Mouse (Mus musculus) ovary, postnatal 36 days (tissue): Measurements from ENCODE around the gene Dnajc4.
"Not testable (repeated sequence)": the region's sequence is repeated elsewhere in the genome, so short reads cannot be mapped to it uniquely, and the experiment has no call there.

Experiments used
- DNase-seq: peaks from one replicate; pipeline ENCODE4 v3.0.0; 2022; ENCODE audit warnings: low spot score, mixed read lengths

Gene Dnajc4

DNA sequence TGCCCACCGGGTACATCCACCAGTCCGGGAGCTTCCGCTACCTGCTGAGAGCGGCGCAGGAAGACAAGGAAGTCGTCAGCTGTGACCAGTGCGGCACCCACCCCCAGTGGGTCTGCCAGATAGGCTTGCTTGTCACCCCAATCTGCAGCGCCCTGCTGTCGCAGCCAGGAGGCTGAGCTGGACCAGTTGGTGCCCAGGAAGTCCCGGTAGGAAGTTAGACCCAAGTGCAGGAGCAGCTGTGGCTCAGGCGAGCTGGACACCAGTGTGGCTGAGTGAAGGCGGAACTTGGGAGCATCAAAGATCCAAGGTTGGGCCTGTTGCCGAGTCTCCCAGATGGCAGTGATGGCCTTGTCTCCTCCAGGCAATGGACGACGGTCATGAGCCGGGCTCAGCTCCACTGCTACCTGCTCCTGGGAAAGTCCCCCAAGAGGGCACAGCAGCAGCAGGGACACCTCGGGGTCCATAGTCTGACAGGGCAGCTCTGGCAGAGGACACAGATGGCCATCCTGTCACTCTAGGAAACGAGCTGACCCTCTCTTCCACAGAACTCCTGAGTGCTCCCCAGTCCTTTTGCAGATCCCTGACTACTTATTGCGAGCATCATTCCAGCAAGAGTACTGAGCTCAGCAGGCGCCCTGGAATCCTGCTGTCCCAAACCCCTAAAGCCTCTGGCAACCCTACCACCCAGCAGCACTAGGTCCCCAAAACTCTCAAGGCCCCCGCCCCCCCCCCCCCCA, 3.1 kb upstream of the Dnajc4 start:
- DNase-seq, result no peak

GRCm38 (mm10) chr19:6994489-6994888, 2.1 kb upstream of the Dnajc4 start:
- DNase-seq, result no peak

GRCm38 (mm10) chr19:6994002-6994401, 1.6 kb upstream of the Dnajc4 start:
- DNase-seq, result no peak

GRCm38 (mm10) chr19:6993011-6993770, 819 bp upstream of the Dnajc4 start:
- DNase-seq, result no peak

GRCm38 (mm10) chr19:6991166-6991565, 1.2 kb downstream of the Dnajc4 start:
- DNase-seq, result not testable (repeated sequence)

GRCm38 (mm10) chr19:6990712-6991111, 1.7 kb downstream of the Dnajc4 start:
- no peak for DNase-seq

DNA sequence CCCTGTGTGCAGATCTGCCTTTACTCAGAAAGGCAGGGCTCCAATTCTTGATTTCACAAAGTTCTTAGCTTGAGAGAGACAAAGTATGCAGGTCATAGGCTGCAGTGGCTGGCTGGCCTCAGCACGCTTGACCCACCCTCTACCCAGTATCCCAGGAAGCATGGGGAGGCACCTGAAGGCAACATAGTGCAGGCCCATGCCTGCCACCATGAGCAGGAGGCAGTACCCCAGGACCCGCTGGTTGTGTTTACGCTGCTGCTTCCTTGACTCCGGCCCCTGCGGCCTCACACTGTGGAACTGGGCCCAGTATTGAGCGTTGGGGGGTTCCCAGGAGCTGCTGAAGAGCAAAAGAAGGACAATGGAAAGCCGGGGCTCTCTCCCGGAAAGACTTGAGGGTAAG, 3.1 kb downstream of the Dnajc4 start:
- DNase-seq, result no peak

GRCm38 (mm10) chr19:6987904-6988285, 4.5 kb downstream of the Dnajc4 start:
- DNase-seq, result no peak

- peak; percentile 80 for DNase-seq
Measured at GRCm38 (mm10) chr19:6987061-6987903, 5.1 kb downstream of the Dnajc4 start, which contains the start of gene Vegfb. TSS of gene Vegfb (minus strand) at chr19:6987651.

- DNase-seq, result no peak
Measured at GRCm38 (mm10) chr19:6985951-6986708, 6.2 kb downstream of the Dnajc4 start.

- no peak for DNase-seq
Measured at GRCm38 (mm10) chr19:6985300-6985699, 7.1 kb downstream of the Dnajc4 start.

- DNase-seq, result no peak
Measured at GRCm38 (mm10) chr19:6983621-6984020, 8.8 kb downstream of the Dnajc4 start.

DNA sequence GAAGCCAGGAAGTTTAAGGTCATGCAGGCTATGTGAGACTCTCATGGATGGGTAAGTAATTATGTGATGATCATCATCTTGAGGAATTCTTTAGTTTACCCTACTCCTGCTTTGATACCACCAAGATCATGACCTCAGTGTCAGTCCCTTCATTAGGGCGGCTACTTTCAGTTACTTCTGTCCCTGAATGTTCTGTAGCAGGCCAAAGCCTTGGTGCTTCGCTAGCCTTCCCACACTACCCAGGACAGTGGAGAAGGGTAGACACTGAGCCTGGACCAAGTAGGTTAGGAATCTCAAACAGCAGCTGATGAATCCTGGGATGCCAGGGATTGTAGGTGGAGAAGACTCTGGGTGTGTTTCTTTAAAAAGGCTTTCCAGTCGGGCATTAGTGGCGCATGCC, 10.9 kb downstream of the Dnajc4 start:
- no peak for DNase-seq

- DNase-seq, result peak; percentile 99
Measured at GRCm38 (mm10) chr19:6980381-6981093, 11.8 kb downstream of the Dnajc4 start, which contains the start of gene Fkbp2. TSS of gene Fkbp2 (minus strand) at chr19:6980501.

DNA sequence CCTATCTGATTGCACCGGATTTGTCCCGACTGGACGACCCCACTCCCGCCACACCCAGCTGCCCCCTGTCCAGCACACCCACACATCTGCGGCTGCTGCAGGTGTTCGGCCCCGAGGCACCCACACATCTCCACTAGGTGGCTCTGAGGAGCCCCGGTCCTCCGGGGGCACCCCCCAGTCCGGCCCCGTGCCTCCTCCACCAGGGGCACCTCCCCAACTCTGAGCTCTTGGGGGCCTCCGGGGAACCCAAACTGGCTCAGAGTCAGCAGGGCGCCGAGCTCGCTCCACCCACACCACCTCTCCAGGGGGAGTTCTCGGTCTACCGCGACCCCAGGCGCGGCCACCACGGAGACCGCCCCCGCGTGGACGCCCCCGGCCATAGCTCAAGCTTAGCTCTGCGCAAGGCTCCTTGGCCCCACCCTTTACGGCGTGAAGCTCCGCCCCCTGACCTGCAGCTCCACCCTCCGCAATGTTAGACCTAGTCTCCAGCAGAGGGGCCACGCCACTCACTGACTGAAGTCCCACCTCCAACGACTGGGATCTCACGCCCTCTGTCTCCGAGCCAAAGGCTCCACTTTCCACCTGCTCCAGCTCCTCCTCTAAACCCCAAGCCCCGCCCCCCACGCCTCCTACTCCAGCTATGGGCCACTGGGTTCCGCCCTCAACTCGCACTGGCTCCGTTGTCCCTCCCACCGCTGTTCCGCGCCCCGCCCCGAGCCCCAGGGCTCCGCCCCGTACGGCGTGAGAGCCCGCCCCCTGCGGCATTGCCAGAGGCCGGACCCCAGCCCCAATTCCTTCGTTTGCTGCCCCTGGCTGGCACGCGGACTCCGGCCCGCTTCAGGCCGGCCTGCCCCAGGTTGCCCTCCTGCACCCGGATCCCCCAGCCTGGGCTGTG, 12.6 kb downstream of the Dnajc4 start:
- peak; percentile 100 for DNase-seq

- DNase-seq, result peak; percentile 51
Measured at GRCm38 (mm10) chr19:6979001-6979479, 13.3 kb downstream of the Dnajc4 start.

DNA sequence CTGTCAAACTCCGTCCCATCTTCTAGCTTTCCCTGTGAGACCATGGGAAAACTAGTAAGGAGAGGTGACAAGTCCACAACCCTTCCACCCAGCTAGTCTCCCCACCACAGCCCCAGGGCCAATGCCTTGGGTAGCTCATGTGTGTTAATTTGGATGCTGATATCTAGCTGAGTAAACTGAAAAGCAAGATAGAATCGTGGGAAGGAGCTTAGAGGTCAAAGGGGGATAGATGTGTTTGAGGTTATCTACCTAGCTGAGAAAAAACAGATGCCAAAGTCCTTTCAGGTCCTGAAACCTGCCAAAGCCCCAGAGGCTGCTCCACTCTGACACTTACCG, 13.8 kb downstream of the Dnajc4 start:
- no peak for DNase-seq

DNA sequence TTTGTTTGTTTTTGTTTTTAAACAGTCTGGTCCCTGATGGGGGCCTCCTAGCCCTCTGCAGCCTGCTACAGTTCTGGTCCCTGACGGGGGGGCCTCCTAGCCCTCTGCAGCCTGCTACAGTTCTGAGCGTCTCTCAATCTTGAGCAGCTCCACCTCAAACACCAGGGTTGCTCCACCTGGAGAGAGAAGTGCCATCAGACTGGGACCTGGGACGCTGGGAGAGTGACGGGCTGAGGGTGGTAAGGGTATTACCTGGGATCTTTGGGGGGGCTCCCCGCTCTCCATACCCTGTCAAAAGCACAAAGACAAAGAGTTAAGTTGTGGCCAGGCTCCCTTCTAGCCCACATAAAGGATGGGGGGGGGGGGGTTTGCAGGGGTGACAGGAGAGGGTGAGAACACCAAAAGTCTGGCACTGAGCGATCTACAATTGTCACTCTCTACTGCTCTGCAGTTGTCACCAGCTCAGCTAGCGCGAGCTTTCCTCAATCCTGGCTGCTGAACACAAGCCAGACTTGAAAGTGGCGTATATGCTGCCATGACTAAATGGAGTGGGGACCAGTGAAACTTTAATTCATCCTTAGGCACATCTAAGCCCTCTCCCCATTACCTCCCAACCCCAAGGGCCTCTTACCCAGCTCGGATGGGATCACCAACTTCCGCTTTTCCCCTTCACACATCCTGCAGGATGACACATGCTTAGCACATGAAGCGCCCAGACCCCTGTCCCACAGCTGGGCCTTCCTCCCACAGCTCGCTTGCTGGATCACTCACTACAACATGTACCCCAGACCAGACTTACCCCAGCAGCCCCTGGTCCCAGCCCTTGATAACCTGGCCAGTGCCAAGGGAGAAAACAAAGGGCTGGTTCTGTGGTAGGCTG, 14.4 kb downstream of the Dnajc4 start:
- no peak for DNase-seq
